Mouse (Mus musculus) thymus, adult 2 months (tissue): ENCODE measurements at regions not wholly inside any gene's neighbourhood (a gene's known extent, or its start where the extent isn't known, plus 50 kb on each side); places are given as distances from the start of the nearest gene placed in this dataset.

ENCODE experiments used
- CTCF ChIP-seq: fragments of 200-500 bp; IDR thresholded peaks from 2 replicates; pipeline ENCODE4 v1.5.1; 2012; ENCODE audit warnings: mild to moderate bottlenecking, control low read depth, low read length, moderate library complexity, borderline replicate concordance; ENCODE audit not compliant: control insufficient read depth, poor library complexity, insufficient read depth; ENCODE audit errors: extremely low read depth
- POLR2A ChIP-seq: fragments of 200-500 bp; IDR thresholded peaks from 2 replicates; pipeline ENCODE4 v1.6.1; 2012; ENCODE audit warnings: mild to moderate bottlenecking, low read length, control low read depth, moderate library complexity; ENCODE audit not compliant: control insufficient read depth, poor library complexity, insufficient read depth; ENCODE audit errors: extremely low read depth

GRCm38 (mm10) chr1:60625698-60626486 lies 59.0 kb upstream of the Raph1 start:
- no peak for TF ChIP-seq CTCF
- TF ChIP-seq POLR2A: no peak
